In the genomic region with DNA sequence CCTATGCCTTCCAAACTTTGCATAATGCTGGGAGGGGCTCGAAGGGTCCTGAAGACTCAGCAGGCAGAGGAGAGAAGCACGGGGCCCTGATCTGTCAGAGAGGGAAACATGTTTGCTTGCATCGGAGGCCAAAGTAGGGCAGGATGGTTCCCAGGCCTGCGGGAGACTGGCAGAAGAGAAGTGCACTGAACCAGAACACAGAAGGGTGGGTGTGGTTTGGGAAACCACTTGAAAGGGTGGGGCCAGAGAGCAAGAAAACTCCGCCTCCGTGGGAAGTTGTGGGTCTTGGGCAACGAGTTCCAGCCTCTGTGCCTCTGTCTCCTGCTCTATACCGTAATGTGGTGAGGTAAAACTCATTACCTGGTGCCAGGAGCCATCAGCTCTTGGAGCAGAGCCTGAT, we compare ENCODE assay signal across 9 mouse cellular contexts. TPM values are rescaled to one million over a fixed set of nuclear protein-coding genes. Genes with fewer than 3 reads are reported as not detected.
A peak's percentile ranks its signal among the peaks of the same experiment; 100 is the strongest.
DNase-seq lines count a peak whose midpoint lies in the region; ATAC-seq and TF ChIP-seq lines count a peak whose summit lies in the region.
"Had no signal": no experiment of that assay in that cellular context is flagged by ENCODE, and none has a peak within 500 bp of the region (broad histone marks: within the 10 kb centered on the region; RNA-seq: fewer than 3 reads in every experiment).

No protein-coding gene starts in this region.

- 35% methylated on average over 8 of the region's 8 CpGs for WGBS in forebrain, embryonic 11.5 days
- WGBS in forebrain, embryonic 15.5 days, result 24% methylated on average over 8 of the region's 8 CpGs
- WGBS in embryonic facial prominence, embryonic 10.5 days, result 29% methylated on average over 8 of the region's 8 CpGs
- 23% methylated on average over 8 of the region's 8 CpGs for WGBS in kidney, postnatal 0 days

- peak overlapping the region; percentile 20; the same call in 1 of the 2 replicates for H3K9ac ChIP-seq in forebrain, embryonic 11.5 days (ENCODE audit: low read length)
- no peak overlapping the region for H3K9ac ChIP-seq in forebrain, embryonic 15.5 days (replicated peaks)
- 0 out of 2 replicates have a peak overlapping the region, but pooled peaks have one; percentile 28 for H3K9ac ChIP-seq in kidney, postnatal 0 days (ENCODE audit: low read depth, low read length)
- H3K9ac ChIP-seq: liver, embryonic 15.5 days had no signal

- TF ChIP-seq CTCF in kidney, postnatal 0 days (IDR thresholded peaks at IDR 0.05; ENCODE audit: low read depth), result no peak

- H3K9me3 ChIP-seq in forebrain, embryonic 11.5 days (ENCODE audit: control insufficient read depth, low read length), result no peaks in the 10 kb centered on the region
- 0 out of 2 replicates have a peak, but pooled peaks cover under 1% of the 10 kb centered on the region for H3K9me3 ChIP-seq in forebrain, embryonic 15.5 days
- H3K9me3 ChIP-seq in embryonic facial prominence, embryonic 10.5 days, result peaks cover under 1% of the 10 kb centered on the region; the same call in 1 of the 2 replicates
- no peaks in the 10 kb centered on the region for H3K9me3 ChIP-seq in kidney, postnatal 0 days (replicated peaks; ENCODE audit: low read length)
- H3K9me3 ChIP-seq: liver, embryonic 15.5 days had no signal

- H3K27ac ChIP-seq in forebrain, embryonic 11.5 days (ENCODE audit: low read depth, low read length), result no peak overlapping the region
- H3K27ac ChIP-seq in forebrain, embryonic 15.5 days (replicated peaks), result no peak overlapping the region
- H3K27ac ChIP-seq in embryonic facial prominence, embryonic 10.5 days (replicated peaks), result peak overlapping the region; percentile 76
- peak overlapping the region; percentile 47; the same call in 1 of the 2 replicates for H3K27ac ChIP-seq in kidney, postnatal 0 days
- H3K27ac ChIP-seq: liver, embryonic 15.5 days had no signal

- H3K4me3 ChIP-seq in forebrain, embryonic 11.5 days (ENCODE audit: low read depth, low read length), result no peak overlapping the region
- no peak overlapping the region for H3K4me3 ChIP-seq in forebrain, embryonic 15.5 days
- no peak overlapping the region for H3K4me3 ChIP-seq in embryonic facial prominence, embryonic 10.5 days
- no peak overlapping the region for H3K4me3 ChIP-seq in kidney, postnatal 0 days (replicated peaks; ENCODE audit: low read depth, low read length)
- H3K4me3 ChIP-seq: liver, embryonic 15.5 days had no signal

- H3K36me3 ChIP-seq in forebrain, embryonic 11.5 days (ENCODE audit: control insufficient read depth, insufficient read depth, low read length), result no peaks in the 10 kb centered on the region
- H3K36me3 ChIP-seq in forebrain, embryonic 15.5 days, result no peaks in the 10 kb centered on the region
- H3K36me3 ChIP-seq in embryonic facial prominence, embryonic 10.5 days (replicated peaks), result no peaks in the 10 kb centered on the region
- H3K36me3 ChIP-seq in kidney, postnatal 0 days (ENCODE audit: insufficient read depth, low read length), result no peaks in the 10 kb centered on the region
- H3K36me3 ChIP-seq: liver, embryonic 15.5 days had no signal

- ATAC-seq in forebrain, embryonic 11.5 days (replicated peaks; ENCODE audit: low FRiP score), result 0 out of 2 replicates have a peak, but pooled peaks have one; percentile 31
- ATAC-seq in forebrain, embryonic 15.5 days (replicated peaks), result no peak
- peak; percentile 74 for ATAC-seq in CD4-positive, CD25-positive, alpha-beta regulatory T cell, adult 4 months
- ATAC-seq in kidney, postnatal 0 days (replicated peaks; ENCODE audit: low FRiP score, low read depth), result peak; percentile 62
- no peak for ATAC-seq in erythroid progenitor cell, adult 5-6 weeks (replicated peaks; ENCODE audit: low FRiP score, poor library complexity, severe bottlenecking)

- no peak for DNase-seq in forebrain, embryonic 11.5 days (ENCODE audit: low spot score)
- no peak for DNase-seq in embryonic facial prominence, embryonic 10.5 days (ENCODE audit: low spot score)
- DNase-seq in kidney, postnatal 0 days (ENCODE audit: low spot score), result peak; percentile 76
- DNase-seq in monocyte, adult 2 months (ENCODE audit: low read depth in 1 of 2, low spot score in 2 of 2), result peak; percentile 42 to 63
- DNase-seq in yolk sac, embryonic 10.5 days (ENCODE audit: low spot score), result no peak

- no peak overlapping the region for H3K4me2 ChIP-seq in forebrain, embryonic 11.5 days (ENCODE audit: low read depth, low read length, severe bottlenecking)
- H3K4me2 ChIP-seq in forebrain, embryonic 15.5 days (replicated peaks), result no peak overlapping the region
- no peak overlapping the region for H3K4me2 ChIP-seq in kidney, postnatal 0 days (ENCODE audit: low read length)
- H3K4me2 ChIP-seq: liver, embryonic 15.5 days had no signal

- peaks cover 4% of the 10 kb centered on the region; the same call in 1 of the 2 replicates for H3K4me1 ChIP-seq in forebrain, embryonic 11.5 days (replicated peaks; ENCODE audit: control insufficient read depth, insufficient read depth, low read length)
- peaks cover 20% of the 10 kb centered on the region for H3K4me1 ChIP-seq in forebrain, embryonic 15.5 days
- H3K4me1 ChIP-seq in embryonic facial prominence, embryonic 10.5 days, result peaks cover 46% of the 10 kb centered on the region
- peaks cover 12% of the 10 kb centered on the region for H3K4me1 ChIP-seq in kidney, postnatal 0 days (replicated peaks; ENCODE audit: insufficient read depth, low read length)

- H3K27me3 ChIP-seq in forebrain, embryonic 11.5 days (ENCODE audit: control insufficient read depth, insufficient read depth, low read length), result no peaks in the 10 kb centered on the region
- no peaks in the 10 kb centered on the region for H3K27me3 ChIP-seq in forebrain, embryonic 15.5 days
- no peaks in the 10 kb centered on the region for H3K27me3 ChIP-seq in embryonic facial prominence, embryonic 10.5 days (replicated peaks; ENCODE audit: low read depth, poor library complexity, severe bottlenecking)
- H3K27me3 ChIP-seq in kidney, postnatal 0 days (ENCODE audit: insufficient read depth, low read length), result no peaks in the 10 kb centered on the region
- H3K27me3 ChIP-seq: liver, embryonic 15.5 days had no signal

RNA-seq across cellular contexts. Expression of a gene that starts 7.7 kb away (rescaled TPM):
- polyA plus RNA-seq in forebrain, embryonic 11.5 days (2014; fragmentation: Nextera tagmentation; extraction: Ambion mirVana), result 0.57 and 0.71 TPM in 2 replicates
- polyA plus RNA-seq in forebrain, embryonic 15.5 days (2015; fragmentation: Nextera tagmentation; extraction: Ambion mirVana), result 0.63 and 1.4 TPM in 2 replicates
- polyA plus RNA-seq in CD4-positive, CD25-positive, alpha-beta regulatory T cell, adult 4 months (2017; shearing (Covaris generic)), result 1 to 10 TPM; 2.0 to 5.4 TPM
- 0.44 and 0.86 TPM in 2 replicates for polyA plus RNA-seq in embryonic facial prominence, embryonic 10.5 days (2016; fragmentation: Nextera tagmentation; extraction: Ambion mirVana)
- polyA plus RNA-seq in kidney, postnatal 0 days (2015; fragmentation: Nextera tagmentation; extraction: Ambion mirVana), result 2.1 and 2.7 TPM in 2 replicates
- not detected in 2 replicates for total RNA-seq in erythroid progenitor cell, adult 5-6 weeks (2015; ENCODE audit: low replicate concordance)
- total RNA-seq in erythroid progenitor cell, adult 5-6 weeks (2017; ENCODE audit: low replicate concordance), result not detected in 2 replicates
- polyA plus RNA-seq: liver, embryonic 15.5 days had no signal

Comparison
In these comparisons a context has a peak if more than half of its experiments do, and no peak if none do; other contexts are left out.
1. ATAC-seq: peak in forebrain, embryonic 11.5 days (single experiment), CD4-positive, CD25-positive, alpha-beta regulatory T cell, adult 4 months (single experiment) and kidney, postnatal 0 days (single experiment); none in forebrain, embryonic 15.5 days (single experiment) and erythroid progenitor cell, adult 5-6 weeks (single experiment).
2. DNase-seq: peak in kidney, postnatal 0 days (single experiment) and monocyte, adult 2 months (2 of 2); none in forebrain, embryonic 11.5 days (single experiment), embryonic facial prominence, embryonic 10.5 days (single experiment) and yolk sac, embryonic 10.5 days (single experiment).
3. H3K27ac ChIP-seq: peak in embryonic facial prominence, embryonic 10.5 days (single experiment) and kidney, postnatal 0 days (single experiment); none in forebrain, embryonic 11.5 days (single experiment) and forebrain, embryonic 15.5 days (single experiment).